Mouse (Mus musculus): ENCODE measurements at regions not wholly inside any gene's neighbourhood (a gene's known extent, or its start where the extent isn't known, plus 50 kb on each side); places are given as distances from the start of the nearest gene placed in this dataset.

GRCm38 (mm10) chr5:77552081-77552480, 144.2 kb upstream of the Igfbp7 start:
- TF ChIP-seq CTCF (IDR thresholded peaks at IDR 0.05; ENCODE audit: control insufficient read depth, insufficient read depth, low read length) (no peak), POLR2A (IDR thresholded peaks at IDR 0.05; ENCODE audit: borderline replicate concordance, control insufficient read depth, low read depth, low read length) (no peak)

Measured in bone marrow, adult 2 months (tissue).